In genomic region chr4:119430678-119431077, GRCm38 (mm10) we compare ENCODE assay signal across 8 mouse cellular contexts. TPM values are rescaled to one million over a fixed set of nuclear protein-coding genes. Genes with fewer than 3 reads are reported as not detected.
A peak's percentile ranks its signal among the peaks of the same experiment; 100 is the strongest.
DNase-seq lines count a peak whose midpoint lies in the region; ATAC-seq and TF ChIP-seq lines count a peak whose summit lies in the region.

No protein-coding gene starts in this region.

- H3K36me3 ChIP-seq in heart, adult 2 months (ENCODE audit: control insufficient read depth, insufficient read depth, low read length), result no peaks in the 10 kb centered on the region
- H3K36me3 ChIP-seq in heart, embryonic 12.5 days, result no peaks in the 10 kb centered on the region
- no peaks in the 10 kb centered on the region for H3K36me3 ChIP-seq in megakaryocyte, embryonic 14.5 days (replicated peaks; ENCODE audit: low read length)

- 18% methylated on average over 5 of the region's 5 CpGs for WGBS in heart, adult 2 months
- 26% methylated on average over 5 of the region's 5 CpGs for WGBS in heart, embryonic 12.5 days

- intact Hi-C loops in heart, adult 2 months (cut with DNase I), result loop anchor here (2.0 to 5.0 kb wide), 2 partner anchors 102 to 196 kb away; no protein-coding TSS in a partner anchor

- H3K9me3 ChIP-seq in heart, embryonic 12.5 days (replicated peaks), result peaks cover 1% of the 10 kb centered on the region; the same call in 1 of the 2 replicates
- H3K9me3 ChIP-seq in megakaryocyte, embryonic 14.5 days, result peaks cover 13% of the 10 kb centered on the region

- H3K4me1 ChIP-seq in heart, adult 2 months (ENCODE audit: control insufficient read depth, insufficient read depth, low read length), result no peaks in the 10 kb centered on the region
- H3K4me1 ChIP-seq in heart, embryonic 12.5 days (replicated peaks), result no peaks in the 10 kb centered on the region
- H3K4me1 ChIP-seq in megakaryocyte, embryonic 14.5 days, result peaks cover 17% of the 10 kb centered on the region

- no peak overlapping the region for H3K27ac ChIP-seq in heart, adult 2 months
- H3K27ac ChIP-seq in heart, embryonic 12.5 days (ENCODE audit: poor library complexity, severe bottlenecking), result no peak overlapping the region

- H3K9ac ChIP-seq in heart, adult 2 months (ENCODE audit: low read depth, low read length), result no peak overlapping the region
- no peak overlapping the region for H3K9ac ChIP-seq in heart, embryonic 12.5 days

- TF ChIP-seq EP300 in heart, adult 2 months (IDR thresholded peaks at IDR 0.05; ENCODE audit: insufficient read depth, low read depth, low read length), result no peak

- no peak overlapping the region for H3K4me2 ChIP-seq in heart, embryonic 12.5 days

- H3K79me2 ChIP-seq in heart, adult 2 months (replicated peaks; ENCODE audit: control insufficient read depth, insufficient read depth, low read length), result no peaks in the 10 kb centered on the region

- DNase-seq in heart, adult 2 months, result peak; percentile 37 to 59
- peak; percentile 47 for DNase-seq in gastrocnemius, postnatal 10 days
- DNase-seq in kidney, postnatal 10 days, result peak; percentile 73
- DNase-seq in thymus, postnatal 0 days (ENCODE audit: low spot score), result peak; percentile 28

- H3K27me3 ChIP-seq in heart, adult 2 months (ENCODE audit: control insufficient read depth, insufficient read depth, low read length), result no peaks in the 10 kb centered on the region
- no peaks in the 10 kb centered on the region for H3K27me3 ChIP-seq in heart, embryonic 12.5 days (replicated peaks)
- peaks cover 31% of the 10 kb centered on the region for H3K27me3 ChIP-seq in megakaryocyte, embryonic 14.5 days (replicated peaks)

- peak; percentile 72 for TF ChIP-seq CTCF in heart, adult 2 months (IDR thresholded peaks at IDR 0.05)

- no peak overlapping the region for H3K4me3 ChIP-seq in heart, adult 2 months
- H3K4me3 ChIP-seq in heart, embryonic 12.5 days, result no peak overlapping the region
- H3K4me3 ChIP-seq in megakaryocyte, embryonic 14.5 days (replicated peaks), result peak overlapping the region; percentile 75

- no peak for ATAC-seq in heart, embryonic 12.5 days (ENCODE audit: insufficient number of reproducible peaks, low FRiP score)
- ATAC-seq in CD4-positive, CD25-positive, alpha-beta regulatory T cell, adult 4 months, result peak; percentile 82
- peak; percentile 80 for ATAC-seq in cerebellum, adult (ENCODE audit: insufficient number of reproducible peaks, low FRiP score, low TSS enrichment)

- no peak for TF ChIP-seq POLR2A in heart, adult 2 months (IDR thresholded peaks at IDR 0.05; ENCODE audit: insufficient read depth, low read depth, low read length)

RNA-seq across cellular contexts. Expression of gene Zmynd12, which starts 8.1 kb away (rescaled TPM):
- not detected for total RNA-seq in heart, adult 2 months (2021)
- polyA plus RNA-seq in heart, adult 2 months (2012; rRNA removed), result 0.74 TPM in 1 of 2 replicates, not detected in the other
- polyA plus RNA-seq in heart, embryonic 12.5 days (2016; fragmentation: Nextera tagmentation; extraction: Ambion mirVana), result 0.23 TPM in 1 of 2 replicates, not detected in the other
- under 1 TPM in 1 of 2 experiments, not detected in 1; 0.43 TPM for polyA plus RNA-seq in CD4-positive, CD25-positive, alpha-beta regulatory T cell, adult 4 months (2017; shearing (Covaris generic))
- total RNA-seq in gastrocnemius, postnatal 10 days (2021), result not detected
- not detected in 2 replicates for polyA plus RNA-seq in megakaryocyte, embryonic 14.5 days (2012; ENCODE audit: insufficient read depth, low replicate concordance)
- 0.41 and 0.46 TPM in 2 replicates for polyA plus RNA-seq in thymus, postnatal 0 days (2015; fragmentation: Nextera tagmentation; extraction: Ambion mirVana)

RNA-seq across cellular contexts. Expression of gene Ppcs, which starts 8.5 kb away (rescaled TPM):
- 1 to 10 TPM; 7.8 to 9.2 TPM for total RNA-seq in heart, adult 2 months (2021)
- 10.6 and 11.2 TPM in 2 replicates for polyA plus RNA-seq in heart, adult 2 months (2012; rRNA removed)
- polyA plus RNA-seq in heart, embryonic 12.5 days (2016; fragmentation: Nextera tagmentation; extraction: Ambion mirVana), result 26.3 and 27.6 TPM in 2 replicates
- 10 to 100 TPM; 54.7 to 60.9 TPM for polyA plus RNA-seq in CD4-positive, CD25-positive, alpha-beta regulatory T cell, adult 4 months (2017; shearing (Covaris generic))
- 1 to 10 TPM; 3.8 to 5.5 TPM for total RNA-seq in gastrocnemius, postnatal 10 days (2021)
- 7.7 and 11.4 TPM in 2 replicates for polyA plus RNA-seq in megakaryocyte, embryonic 14.5 days (2012; ENCODE audit: insufficient read depth, low replicate concordance)
- 41.9 and 43.8 TPM in 2 replicates for polyA plus RNA-seq in thymus, postnatal 0 days (2015; fragmentation: Nextera tagmentation; extraction: Ambion mirVana)

RNA-seq across cellular contexts. Expression of gene Ccdc30, which starts 15.4 kb away (rescaled TPM):
- total RNA-seq in heart, adult 2 months (2021), result under 1 TPM in 1 of 2 experiments, not detected in 1; 0.52 TPM
- 0.41 TPM in 1 of 2 replicates, not detected in the other for polyA plus RNA-seq in heart, adult 2 months (2012; rRNA removed)
- polyA plus RNA-seq in heart, embryonic 12.5 days (2016; fragmentation: Nextera tagmentation; extraction: Ambion mirVana), result 3.3 and 4.1 TPM in 2 replicates
- 1 to 10 TPM; 7.2 to 8.0 TPM for polyA plus RNA-seq in CD4-positive, CD25-positive, alpha-beta regulatory T cell, adult 4 months (2017; shearing (Covaris generic))
- under 1 TPM; 0.21 to 0.56 TPM for total RNA-seq in gastrocnemius, postnatal 10 days (2021)
- polyA plus RNA-seq in megakaryocyte, embryonic 14.5 days (2012; ENCODE audit: insufficient read depth, low replicate concordance), result 0.03 TPM in 1 of 2 replicates, not detected in the other
- 17.3 and 22.1 TPM in 2 replicates for polyA plus RNA-seq in thymus, postnatal 0 days (2015; fragmentation: Nextera tagmentation; extraction: Ambion mirVana)
